Mouse (Mus musculus) effector memory CD4-positive, alpha-beta T cell, adult 7 months (primary cell): ENCODE measurements around the gene Lrrc74b. TPM values are rescaled to one million over a fixed set of nuclear protein-coding genes. Genes with fewer than 3 reads are reported as not detected.

ENCODE experiments used
- polyA plus RNA-seq: library from polyadenylated mRNA; unstranded; fragments of 100-300 nt; shearing (Covaris generic); gene quantifications from one replicate; pipeline ENCODE4 v1.2.1, GENCODE M21; 2017

The Lrrc74b gene
- polyA plus RNA-seq: 0.94 TPM

GRCm38 (mm10) chr16:17561128-17561750 lies at the start of gene Lrrc74b:
Gene Lrrc74b, minus strand, starts transcription at chr16:17561247.

DNA sequence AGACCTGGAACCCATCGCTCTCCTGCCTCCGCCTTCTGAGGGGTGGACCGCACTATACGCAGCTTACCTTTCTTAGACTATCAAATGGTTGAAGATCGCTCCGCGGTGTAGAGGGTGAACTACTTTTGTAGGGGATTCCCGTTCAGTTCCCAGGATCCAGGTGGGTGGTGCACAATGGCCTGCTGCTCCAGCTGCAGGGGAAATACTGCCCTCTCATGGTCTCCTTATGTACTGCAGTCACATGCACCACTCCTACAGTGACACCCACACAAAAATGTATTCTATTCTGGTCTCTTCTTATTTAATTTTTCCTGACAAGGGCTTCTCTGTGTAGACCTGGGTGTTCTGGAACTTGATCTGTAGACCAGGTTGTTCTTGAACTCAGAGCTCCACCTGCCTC lies 22.0 kb upstream of the Lrrc74b start, which contains the start of gene Slc7a4:
TSS of gene Slc7a4 (minus strand) at position 151 of the 400 bp plus-strand sequence.

DNA sequence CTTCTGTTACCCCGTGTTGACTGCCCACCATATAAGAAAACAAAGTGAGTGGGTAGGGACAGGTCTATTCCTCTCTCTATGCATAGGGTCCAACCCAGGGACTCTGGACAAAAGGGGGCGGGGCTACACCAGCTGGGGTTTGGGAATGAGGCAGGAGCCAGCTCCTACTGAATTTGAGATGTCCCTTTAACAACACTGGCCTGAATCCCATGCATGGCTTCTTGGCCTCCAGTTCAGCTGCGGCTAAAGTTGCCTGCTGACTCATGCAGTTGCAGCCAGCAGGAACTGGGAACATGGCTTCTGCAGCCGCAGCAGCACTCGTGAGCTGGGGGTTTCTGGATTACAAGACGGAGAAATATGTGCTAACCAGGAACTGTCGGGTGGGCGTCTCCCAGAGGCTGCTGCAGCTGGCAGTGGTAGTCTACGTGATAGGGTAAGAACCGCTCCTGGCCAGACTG lies 733 bp upstream of the Lrrc74b start, which contains the start of gene P2rx6:
TSS of gene P2rx6 (plus strand) at position 135 of the 458 bp plus-strand sequence.

GRCm38 (mm10) chr16:17530640-17531288 lies 30.3 kb downstream of the Lrrc74b start, which contains the start of gene Thap7:
Gene Thap7, minus strand, starts transcription at chr16:17531136.

GRCm38 (mm10) chr16:17508546-17509239 lies 52.4 kb downstream of the Lrrc74b start, which contains the start of gene Lztr1:
Gene Lztr1, plus strand, starts transcription at chr16:17508688.

Other genes starting within 250 kb of the Lrrc74b start
- 0.67 TPM for gene Serpind1, start 229.9 kb downstream of the Lrrc74b start, polyA plus RNA-seq
- 18.5 TPM for gene Snap29, start 155.3 kb downstream of the Lrrc74b start, polyA plus RNA-seq
- 59.5 TPM for gene Pi4ka, start 154.9 kb downstream of the Lrrc74b start, polyA plus RNA-seq
- gene Crkl, start 109.3 kb downstream of the Lrrc74b start, polyA plus RNA-seq: 57.1 TPM
- not detected for gene Aifm3, start 71.6 kb downstream of the Lrrc74b start, polyA plus RNA-seq
- gene Lztr1, start 52.6 kb downstream of the Lrrc74b start, polyA plus RNA-seq: 39.1 TPM
- 54.0 TPM for gene Thap7, start 30.1 kb downstream of the Lrrc74b start, polyA plus RNA-seq
- gene P2rx6, start 638 bp upstream of the Lrrc74b start, polyA plus RNA-seq: not detected
- gene Slc7a4, start 22.0 kb upstream of the Lrrc74b start, polyA plus RNA-seq: 0.40 TPM
- 20.1 TPM for gene Smpd4, start 58.1 kb upstream of the Lrrc74b start, polyA plus RNA-seq
- not detected for gene Ccdc74a, start 85.2 kb upstream of the Lrrc74b start, polyA plus RNA-seq
- 134 TPM for gene Med15, start 171.6 kb upstream of the Lrrc74b start, polyA plus RNA-seq
- gene Klhl22, start 198.4 kb upstream of the Lrrc74b start, polyA plus RNA-seq: 9.9 TPM
- not detected for gene Scarf2, start 236.0 kb upstream of the Lrrc74b start, polyA plus RNA-seq